ENCODE assay signal across 8 mouse cellular contexts in genomic region chr7:112918279-112918991, GRCm38 (mm10). TPM values are rescaled to one million over a fixed set of nuclear protein-coding genes. Genes with fewer than 3 reads are reported as not detected.
A peak's percentile ranks its signal among the peaks of the same experiment; 100 is the strongest.
DNase-seq lines count a peak whose midpoint lies in the region; ATAC-seq and TF ChIP-seq lines count a peak whose summit lies in the region.

No protein-coding gene starts in this region.

- ATAC-seq in hindbrain, embryonic 15.5 days (ENCODE audit: low FRiP score, low read depth) = no peak; the same call in 1 of the 2 replicates
- no peak for ATAC-seq in monocyte, adult 5-6 weeks (replicated peaks; ENCODE audit: insufficient number of reproducible peaks, low FRiP score, low TSS enrichment, poor library complexity, severe bottlenecking)

- no peak for TF ChIP-seq CTCF in olfactory bulb, adult 2 months (IDR thresholded peaks at IDR 0.05; ENCODE audit: insufficient read depth, low read depth, low read length)

- no peaks in the 10 kb centered on the region for H3K27me3 ChIP-seq in hindbrain, embryonic 15.5 days

- peak; percentile 17 to 25 for DNase-seq in layer of hippocampus, postnatal 10 days (ENCODE audit: low spot score in 2 of 2)
- no peak for DNase-seq in layer of hippocampus, adult 11-12 months (ENCODE audit: low spot score)
- DNase-seq in cerebellum, adult 11 months = peak; percentile 60
- peak; percentile 60 to 80 for DNase-seq in gastrocnemius, adult 8-10 months (ENCODE audit: low spot score in 2 of 2)
- no peak for DNase-seq in thymus, postnatal 10 days (ENCODE audit: low spot score in 2 of 2)

- 40% methylated on average over 22 of the region's 22 CpGs for WGBS in hindbrain, embryonic 15.5 days
- WGBS in olfactory bulb, adult 2 months = 44% methylated on average over 22 of the region's 22 CpGs

- H3K4me3 ChIP-seq in hindbrain, embryonic 15.5 days = no peak overlapping the region
- peak overlapping the region; percentile 6; the same call in 1 of the 2 replicates for H3K4me3 ChIP-seq in olfactory bulb, adult 2 months (ENCODE audit: insufficient read depth, low read depth, low read length)

- no peak overlapping the region for H3K27ac ChIP-seq in hindbrain, embryonic 15.5 days (replicated peaks)
- H3K27ac ChIP-seq in olfactory bulb, adult 2 months (ENCODE audit: insufficient read depth, low read depth, low read length) = no peak overlapping the region

- H3K9me3 ChIP-seq in hindbrain, embryonic 15.5 days = no peaks in the 10 kb centered on the region

- no peaks in the 10 kb centered on the region for H3K36me3 ChIP-seq in hindbrain, embryonic 15.5 days

- H3K4me1 ChIP-seq in hindbrain, embryonic 15.5 days (replicated peaks) = peaks cover 16% of the 10 kb centered on the region
- H3K4me1 ChIP-seq in olfactory bulb, adult 2 months (ENCODE audit: control insufficient read depth, insufficient read depth, low read length) = peaks cover 6% of the 10 kb centered on the region; the same call in 1 of the 2 replicates

- peak overlapping the region; percentile 44 for H3K4me2 ChIP-seq in hindbrain, embryonic 15.5 days

- H3K9ac ChIP-seq in hindbrain, embryonic 15.5 days = 0 out of 2 replicates have a peak overlapping the region, but pooled peaks have one; percentile 10

- TF ChIP-seq POLR2A in olfactory bulb, adult 2 months (IDR thresholded peaks at IDR 0.05; ENCODE audit: insufficient read depth, low read depth, low read length) = no peak

RNA-seq across cellular contexts. Expression of gene Rassf10, which starts 35.3 kb away (rescaled TPM):
- total RNA-seq in layer of hippocampus, postnatal 10 days (2021) = 1 to 10 TPM; 2.4 to 3.4 TPM
- total RNA-seq in gastrocnemius, adult 8-10 months (2022) = under 1 TPM; 0.19 to 0.47 (median 0.36) TPM
- polyA plus RNA-seq in hindbrain, embryonic 15.5 days (2015; fragmentation: Nextera tagmentation; extraction: Ambion mirVana) = 3.4 and 3.6 TPM in 2 replicates
- polyA plus RNA-seq in olfactory bulb, adult 2 months (2012; ENCODE audit: insufficient read depth, insufficient read length, low replicate concordance, missing spikeins) = not detected in 2 replicates
- not detected in 3 replicates for total RNA-seq in monocyte, adult 5-6 weeks (2017)

Comparison
In these comparisons a context has a peak if more than half of its experiments do, and no peak if none do; other contexts are left out.
1. DNase-seq: peak in layer of hippocampus, postnatal 10 days (2 of 2), cerebellum, adult 11 months (single experiment) and gastrocnemius, adult 8-10 months (2 of 2); none in layer of hippocampus, adult 11-12 months (single experiment) and thymus, postnatal 10 days (0 of 2).